Mouse (Mus musculus) kidney, adult 2 months (tissue): ENCODE measurements around the gene Arhgef1.

Experiments
- CTCF ChIP-seq: fragments of 200-500 bp; conservative IDR thresholded peaks from 2 replicates; pipeline ENCODE4 v1.5.1; 2011; ENCODE audit warnings: low read depth, mild to moderate bottlenecking, control low read depth, low read length, moderate library complexity, mixed read lengths; ENCODE audit not compliant: insufficient read depth, insufficient read length
- POLR2A ChIP-seq: fragments of 200-500 bp; IDR thresholded peaks from one replicate; pipeline ENCODE4 v1.6.1; 2011; ENCODE audit warnings: low read depth, low read length, control low read depth

- TF ChIP-seq POLR2A: no peak
- TF ChIP-seq CTCF: no peak
Observed at GRCm38 (mm10) chr7:24897959-24898358, 4.8 kb upstream of the Arhgef1 start.
